ENCODE assay signal across 9 mouse cellular contexts in genomic region chr2:121357494-121357893, GRCm38 (mm10). TPM values are rescaled to one million over a fixed set of nuclear protein-coding genes. Genes with fewer than 3 reads are reported as not detected.
A peak's percentile ranks its signal among the peaks of the same experiment; 100 is the strongest.
DNase-seq lines count a peak whose midpoint lies in the region; ATAC-seq lines count a peak whose summit lies in the region.
"Had no signal": no experiment of that assay in that cellular context is flagged by ENCODE, and none has a peak within 500 bp of the region (broad histone marks: within the 10 kb centered on the region; RNA-seq: fewer than 3 reads in every experiment).

TSS of gene Ckmt1 (plus strand) at chr2:121357714.

- H3K36me3 ChIP-seq in embryonic facial prominence, embryonic 10.5 days (replicated peaks), result no peaks in the 10 kb centered on the region
- no peaks in the 10 kb centered on the region for H3K36me3 ChIP-seq in intestine, embryonic 16.5 days (ENCODE audit: control insufficient read depth, insufficient read depth, low read length)
- no peaks in the 10 kb centered on the region for H3K36me3 ChIP-seq in lung, embryonic 16.5 days (ENCODE audit: control insufficient read depth, insufficient read depth, low read length)

- H3K4me2 ChIP-seq in intestine, embryonic 16.5 days (ENCODE audit: low read depth, low read length), result peak within 1 kb of the TSS; percentile 62
- peak within 1 kb of the TSS; percentile 47 for H3K4me2 ChIP-seq in lung, embryonic 16.5 days (ENCODE audit: low read depth, low read length)

- H3K27me3 ChIP-seq in embryonic facial prominence, embryonic 10.5 days (replicated peaks; ENCODE audit: low read depth, poor library complexity, severe bottlenecking), result peaks cover 30% of the 10 kb centered on the region
- H3K27me3 ChIP-seq in intestine, embryonic 16.5 days (replicated peaks; ENCODE audit: control insufficient read depth, insufficient read depth, low read length), result no peaks in the 10 kb centered on the region
- peaks cover 22% of the 10 kb centered on the region for H3K27me3 ChIP-seq in lung, embryonic 16.5 days (ENCODE audit: control insufficient read depth, insufficient read depth, low read depth, low read length)

- H3K9ac ChIP-seq in intestine, embryonic 16.5 days (ENCODE audit: low read depth, low read length), result peak within 1 kb of the TSS; percentile 66
- no peak within 1 kb of the TSS for H3K9ac ChIP-seq in lung, embryonic 16.5 days (ENCODE audit: low read length)

- peak within 1 kb of the TSS; percentile 55 for H3K4me3 ChIP-seq in embryonic facial prominence, embryonic 10.5 days
- peak within 1 kb of the TSS; percentile 56 for H3K4me3 ChIP-seq in intestine, embryonic 16.5 days (ENCODE audit: low read length)
- H3K4me3 ChIP-seq in lung, embryonic 16.5 days (ENCODE audit: low read length), result peak within 1 kb of the TSS; percentile 11; the same call in 1 of the 2 replicates

- H3K27ac ChIP-seq in embryonic facial prominence, embryonic 10.5 days (replicated peaks), result 0 out of 2 replicates have a peak within 1 kb of the TSS, but pooled peaks have one; percentile 15
- H3K27ac ChIP-seq in intestine, embryonic 16.5 days (ENCODE audit: low read length), result peak within 1 kb of the TSS; percentile 95
- H3K27ac ChIP-seq in lung, embryonic 16.5 days (ENCODE audit: low read length), result no peak within 1 kb of the TSS
- H3K27ac ChIP-seq: macrophage had no signal

- ATAC-seq in intestine, embryonic 16.5 days, result peak; percentile 69
- no peak for ATAC-seq in lung, embryonic 16.5 days (ENCODE audit: low read depth)
- no peak for ATAC-seq in erythroblast, adult 5-6 weeks (replicated peaks; ENCODE audit: low FRiP score, poor library complexity, severe bottlenecking)
- ATAC-seq in monocyte, adult 5-6 weeks (replicated peaks; ENCODE audit: insufficient number of reproducible peaks, low FRiP score, low TSS enrichment, poor library complexity, severe bottlenecking), result no peak

- H3K4me1 ChIP-seq in embryonic facial prominence, embryonic 10.5 days, result peaks cover 31% of the 10 kb centered on the region
- H3K4me1 ChIP-seq in intestine, embryonic 16.5 days (ENCODE audit: control insufficient read depth, insufficient read depth, low read length), result peaks cover 16% of the 10 kb centered on the region
- peaks cover 8% of the 10 kb centered on the region for H3K4me1 ChIP-seq in lung, embryonic 16.5 days (replicated peaks; ENCODE audit: control insufficient read depth, insufficient read depth, low read length)

- WGBS in embryonic facial prominence, embryonic 10.5 days, result 64% methylated on average over 5 of the region's 5 CpGs
- 37% methylated on average over 5 of the region's 5 CpGs for WGBS in intestine, embryonic 16.5 days
- 60% methylated on average over 5 of the region's 5 CpGs for WGBS in lung, embryonic 16.5 days

- DNase-seq in kidney, adult 18-20 months, result peak; percentile 14
- no peak for DNase-seq in kidney, postnatal 4 days
- DNase-seq in embryonic facial prominence, embryonic 10.5 days (ENCODE audit: low spot score), result no peak
- DNase-seq in retina, postnatal 1 day, result no peak

- no peaks in the 10 kb centered on the region for H3K9me3 ChIP-seq in embryonic facial prominence, embryonic 10.5 days
- H3K9me3 ChIP-seq in intestine, embryonic 16.5 days (ENCODE audit: control insufficient read depth, low read length), result no peaks in the 10 kb centered on the region
- H3K9me3 ChIP-seq in lung, embryonic 16.5 days (ENCODE audit: control insufficient read depth, low read length), result no peaks in the 10 kb centered on the region

RNA-seq across cellular contexts. Expression of gene Ckmt1, which starts in this region (rescaled TPM):
- 3.6 and 6.0 TPM in 2 replicates for polyA plus RNA-seq in embryonic facial prominence, embryonic 10.5 days (2016; fragmentation: Nextera tagmentation; extraction: Ambion mirVana)
- 880 and 1,082 TPM in 2 replicates for polyA plus RNA-seq in intestine, embryonic 16.5 days (2015; fragmentation: Nextera tagmentation; extraction: Ambion mirVana)
- 4.2 and 5.3 TPM in 2 replicates for polyA plus RNA-seq in lung, embryonic 16.5 days (2015; fragmentation: Nextera tagmentation; extraction: Ambion mirVana)
- not detected in 2 replicates for total RNA-seq in erythroblast, adult 5-6 weeks (2015; ENCODE audit: low replicate concordance)
- 0.26 TPM in 1 of 2 replicates, not detected in the other for total RNA-seq in erythroblast, adult 5-6 weeks (2017; ENCODE audit: low replicate concordance)
- not detected in 3 replicates for total RNA-seq in monocyte, adult 5-6 weeks (2017)
- polyA plus RNA-seq: macrophage had no signal

Comparison
In these comparisons a context has a peak if more than half of its experiments do, and no peak if none do; other contexts are left out.
1. RNA of gene Ckmt1 (polyA plus RNA-seq): 880 to 1,082 TPM in intestine, embryonic 16.5 days; 3.6 to 6.0 TPM in embryonic facial prominence, embryonic 10.5 days and 4.2 to 5.3 TPM in lung, embryonic 16.5 days; every median in the first group is over 100 times any median in the second.
2. Peak in every context shown above with its lines, with median percentiles within 50 percentile points of each other: H3K4me3 ChIP-seq.